Mouse (Mus musculus) cerebellum, adult 2 months (tissue): ENCODE measurements around the gene Rps6ka2.

Source experiments
- CTCF ChIP-seq: fragments of 200-500 bp; IDR thresholded peaks from 2 replicates; pipeline ENCODE4 v1.5.1; 2011; ENCODE audit warnings: low read depth, mild to moderate bottlenecking, control low read depth, low read length, moderate library complexity, borderline replicate concordance; ENCODE audit not compliant: insufficient read depth
- POLR2A ChIP-seq: fragments of 200-500 bp; IDR thresholded peaks from 2 replicates; pipeline ENCODE4 v1.6.1; 2011; ENCODE audit warnings: low read length, control low read depth, borderline replicate concordance; ENCODE audit not compliant: insufficient read depth

GRCm38 (mm10) chr17:7219044-7219718, 49.3 kb downstream of the Rps6ka2 start:
- TF ChIP-seq CTCF (no peak), POLR2A (no peak)
